Mouse (Mus musculus): ENCODE results near the gene F2rl1.

DNA sequence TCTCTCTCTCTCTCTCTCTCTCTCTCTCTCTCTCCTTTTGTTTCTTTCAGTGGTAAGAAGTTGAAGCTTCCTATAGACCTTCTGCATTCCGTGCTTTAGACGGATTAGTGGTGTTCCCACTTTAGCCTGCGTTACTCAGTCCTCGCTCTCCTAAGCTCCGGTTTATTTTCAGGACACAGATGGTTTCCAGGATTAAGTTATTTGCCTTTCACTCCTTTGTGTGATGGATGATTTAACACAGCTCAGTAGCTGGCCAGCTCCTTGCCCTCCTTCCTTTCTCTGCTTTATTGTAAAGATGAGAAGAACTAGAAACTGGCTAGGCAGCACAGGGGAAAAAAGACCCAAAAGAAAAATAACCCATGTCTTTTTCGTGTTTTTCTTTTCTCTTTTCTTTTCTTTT, 23.8 kb upstream of the F2rl1 start:
- TF ChIP-seq CTCF (IDR thresholded peaks at IDR 0.05; ENCODE audit: extremely low read depth, insufficient read depth, low read length): no peak
- TF ChIP-seq POLR2A (IDR thresholded peaks at IDR 0.05; ENCODE audit: extremely low read depth, insufficient read depth, low read length): no peak
